ENCODE assay signal across 9 mouse cellular contexts in the genomic region with DNA sequence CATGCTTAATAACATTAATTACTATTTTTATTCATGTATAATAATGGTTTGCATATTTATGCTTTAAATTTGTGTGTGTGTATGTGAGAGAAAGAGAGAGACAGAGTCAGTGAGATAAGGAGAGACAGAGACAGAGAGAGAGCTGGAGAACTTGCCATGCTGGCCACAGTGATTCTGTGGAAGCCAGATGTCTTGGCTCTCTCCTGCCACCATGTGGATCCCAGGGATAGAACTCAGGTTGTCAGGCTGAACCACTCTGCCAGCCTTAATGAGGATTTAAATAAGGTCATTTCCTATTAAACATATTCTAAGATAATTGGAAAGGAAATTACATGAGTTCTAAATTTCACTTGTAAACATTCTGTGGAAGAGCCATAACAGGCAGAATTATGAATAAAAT.
DNase-seq lines count a peak whose midpoint lies in the region; ATAC-seq and TF ChIP-seq lines count a peak whose summit lies in the region.
"Had no signal": no experiment of that assay in that cellular context is flagged by ENCODE, and none has a peak within 500 bp of the region (broad histone marks: within the 10 kb centered on the region; RNA-seq: fewer than 3 reads in every experiment).

No protein-coding gene starts in this region.

- no peak for TF ChIP-seq POLR2A in ES-Bruce4 (IDR thresholded peaks at IDR 0.05; ENCODE audit: insufficient read depth, low read length)

- no peak overlapping the region for H3K9ac ChIP-seq in ES-Bruce4 (ENCODE audit: low read depth, poor library complexity, severe bottlenecking)
- H3K9ac ChIP-seq in neural tube, embryonic 12.5 days: no peak overlapping the region
- H3K9ac ChIP-seq: liver, embryonic 15.5 days; stomach, embryonic 15.5 days had no signal

- H3K4me2 ChIP-seq in neural tube, embryonic 12.5 days (replicated peaks): no peak overlapping the region
- H3K4me2 ChIP-seq: liver, embryonic 15.5 days; stomach, embryonic 15.5 days had no signal

- H3K36me3 ChIP-seq in ES-Bruce4 (ENCODE audit: control insufficient read depth, insufficient read depth, low read length, poor library complexity, severe bottlenecking): no peaks in the 10 kb centered on the region
- H3K36me3 ChIP-seq in neural tube, embryonic 12.5 days: no peaks in the 10 kb centered on the region
- H3K36me3 ChIP-seq: liver, embryonic 15.5 days; stomach, embryonic 15.5 days had no signal

- no peaks in the 10 kb centered on the region for H3K27me3 ChIP-seq in ES-Bruce4 (ENCODE audit: control insufficient read depth, insufficient read depth, low read length, poor library complexity, severe bottlenecking)
- no peaks in the 10 kb centered on the region for H3K27me3 ChIP-seq in neural tube, embryonic 12.5 days (replicated peaks)
- H3K27me3 ChIP-seq: liver, embryonic 15.5 days; stomach, embryonic 15.5 days had no signal

- TF ChIP-seq CTCF in ES-Bruce4 (IDR thresholded peaks at IDR 0.05; ENCODE audit: low read depth, low read length): peak; percentile 64

- H3K9me3 ChIP-seq in ES-Bruce4 (replicated peaks; ENCODE audit: control insufficient read depth, insufficient read depth, low read length, poor library complexity, severe bottlenecking): no peaks in the 10 kb centered on the region
- H3K9me3 ChIP-seq in neural tube, embryonic 12.5 days: no peaks in the 10 kb centered on the region
- H3K9me3 ChIP-seq: liver, embryonic 15.5 days; stomach, embryonic 15.5 days had no signal

- H3K27ac ChIP-seq in ES-Bruce4 (ENCODE audit: insufficient read depth, low read length): no peak overlapping the region
- no peak overlapping the region for H3K27ac ChIP-seq in neural tube, embryonic 12.5 days
- H3K27ac ChIP-seq: liver, embryonic 15.5 days; stomach, embryonic 15.5 days had no signal

- TF ChIP-seq EP300 in ES-Bruce4 (IDR thresholded peaks at IDR 0.05; ENCODE audit: insufficient read depth, low read depth, low read length): no peak

- H3K4me1 ChIP-seq in ES-Bruce4 (ENCODE audit: control insufficient read depth, insufficient read depth, low read length): no peaks in the 10 kb centered on the region
- H3K4me1 ChIP-seq in neural tube, embryonic 12.5 days: no peaks in the 10 kb centered on the region
- H3K4me1 ChIP-seq: liver, embryonic 15.5 days; stomach, embryonic 15.5 days had no signal

- H3K4me3 ChIP-seq in ES-Bruce4 (ENCODE audit: low read depth, low read length): no peak overlapping the region
- H3K4me3 ChIP-seq in neural tube, embryonic 12.5 days: no peak overlapping the region
- H3K4me3 ChIP-seq: liver, embryonic 15.5 days; stomach, embryonic 15.5 days had no signal

- peak; percentile 5 for DNase-seq in left cerebral cortex, adult 11 months (ENCODE audit: low spot score)
- DNase-seq in left cerebral cortex, adult 8-10 months (ENCODE audit: low spot score in 2 of 2): no peak
- DNase-seq in ZHBTc4 (ENCODE audit: low read depth, low spot score): peak; percentile 40
- no peak for DNase-seq in gastrocnemius, postnatal 4 days (ENCODE audit: low spot score in 2 of 2)

- ATAC-seq in hematopoietic stem cell, adult 5-6 weeks (replicated peaks in 1 of 2; ENCODE audit: insufficient read depth in 1 of 2, low FRiP score in 2 of 2, low TSS enrichment in 1 of 2, low read depth in 1 of 2, poor library complexity in 2 of 2, severe bottlenecking in 2 of 2): peak; percentile 67 to 69; a peak in 3 of 4 replicates
- ATAC-seq in neural tube, embryonic 12.5 days (ENCODE audit: low FRiP score, low read depth): 0 out of 2 replicates have a peak, but pooled peaks have one; percentile 63

Comparison
In these comparisons a context has a peak if more than half of its experiments do, and no peak if none do; other contexts are left out.
1. DNase-seq: peak in left cerebral cortex, adult 11 months (single experiment) and ZHBTc4 (single experiment); none in left cerebral cortex, adult 8-10 months (0 of 2) and gastrocnemius, postnatal 4 days (0 of 2).